Mouse (Mus musculus) hindbrain, embryonic 15.5 days (tissue): Measurements from ENCODE around the gene Galnt10. TPM values are rescaled to one million over a fixed set of nuclear protein-coding genes. Genes with fewer than 3 reads are reported as not detected.

Source experiments
- ATAC-seq: fragments of 200-750 bp; cut with Nextera tagmentation; 2 replicates; pipeline ENCODE4 v1.8.0; 2017; ENCODE audit warnings: low read depth, moderate number of reproducible peaks, moderate TSS enrichment; ENCODE audit not compliant: low FRiP score
- H3K27ac ChIP-seq: fragments of 300-500 bp; sonication (generic); replicated peaks from 2 replicates; pipeline ENCODE4 v1.5.1; 2015; ENCODE audit warnings: mild to moderate bottlenecking, inconsistent platforms
- H3K27me3 ChIP-seq: fragments of 300-500 bp; sonication (generic); 2 replicates; pipeline ENCODE4 v1.6.1; 2015; ENCODE audit warnings: control low read depth, inconsistent platforms
- H3K36me3 ChIP-seq: fragments of 300-500 bp; sonication (generic); 2 replicates; pipeline ENCODE4 v1.6.1; 2015; ENCODE audit warnings: control low read depth, inconsistent platforms
- H3K4me1 ChIP-seq: fragments of 300-500 bp; sonication (generic); replicated peaks from 2 replicates; pipeline ENCODE4 v1.6.1; 2015; ENCODE audit warnings: control low read depth, inconsistent platforms
- H3K4me2 ChIP-seq: fragments of 300-500 bp; sonication (generic); 2 replicates; pipeline ENCODE4 v1.6.1; 2015; ENCODE audit warnings: moderate library complexity, mild to moderate bottlenecking, inconsistent platforms
- H3K4me3 ChIP-seq: fragments of 300-500 bp; sonication (generic); 2 replicates; pipeline ENCODE4 v1.5.1; 2015; ENCODE audit warnings: mild to moderate bottlenecking, inconsistent platforms
- H3K9ac ChIP-seq: fragments of 300-500 bp; sonication (generic); 2 replicates; pipeline ENCODE4 v1.6.1; 2015; ENCODE audit warnings: inconsistent platforms
- H3K9me3 ChIP-seq: fragments of 300-500 bp; sonication (generic); 2 replicates; pipeline ENCODE4 v1.6.1; 2016; ENCODE audit warnings: control low read depth, inconsistent platforms
- WGBS: fragments of 180-500 bp; shearing (Covaris S2); methylation state at CpG from one replicate; pipeline ENCODE4 v1.1.7; 2015; 5-methylcytosine and 5-hydroxymethylcytosine counted together
- polyA plus RNA-seq: library from polyadenylated mRNA; unstranded; fragments of >200 nt; fragmentation: Nextera tagmentation; extraction: Ambion mirVana; gene quantifications from 2 replicates; pipeline ENCODE4 v1.2.1, GENCODE M21; 2015

Galnt10 gene
- polyA plus RNA-seq, 1 experiment from 2014 or later = 14.6 TPM

DNA sequence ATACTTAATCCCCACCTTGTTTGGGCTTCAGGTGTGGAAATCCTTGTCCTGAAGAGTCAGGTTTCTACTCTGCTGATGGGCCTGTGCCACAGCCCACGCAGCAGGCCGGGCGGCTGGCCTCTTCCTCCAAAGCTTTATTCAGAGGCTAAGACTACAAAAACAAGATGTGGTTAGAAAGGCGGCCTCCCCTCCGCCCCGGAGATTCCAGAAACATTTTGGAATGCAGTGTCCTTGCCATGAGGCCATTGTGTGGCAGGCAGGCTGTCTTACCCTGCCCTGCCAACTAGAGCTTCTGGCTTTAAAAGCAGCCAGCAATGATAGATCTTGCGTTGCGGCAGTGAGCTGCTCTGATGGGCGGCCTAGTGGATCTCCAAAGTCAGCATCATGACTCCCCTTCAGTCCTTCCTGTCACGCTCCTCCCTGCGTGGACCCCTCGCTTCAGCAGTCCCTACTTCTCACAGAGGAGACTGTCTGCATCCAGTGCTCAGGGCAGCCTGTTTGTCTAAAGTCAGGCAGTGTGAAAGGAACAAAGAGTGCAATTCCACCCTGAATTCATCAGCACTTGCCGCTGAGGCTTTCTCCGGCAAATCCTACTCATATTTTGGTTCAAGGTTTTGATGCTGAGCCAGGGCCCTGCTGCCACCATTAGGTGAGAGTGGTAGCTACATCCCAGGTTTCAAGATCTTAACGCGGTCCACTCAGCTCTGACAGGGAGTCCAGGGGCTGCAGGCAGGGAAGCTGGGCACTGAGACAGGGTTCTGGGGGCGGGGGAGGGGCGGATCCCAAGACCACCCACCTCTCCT is 141.6 kb downstream of the Galnt10 start:
- H3K4me3 ChIP-seq = no peak overlapping the region
- WGBS = 16% methylated on average over 18 of the region's 18 CpGs
- H3K9me3 ChIP-seq = no peaks in the 10 kb centered on the region
- no peaks in the 10 kb centered on the region; the same call in 1 of the 2 replicates for H3K27me3 ChIP-seq
- H3K4me2 ChIP-seq = peak overlapping the region; percentile 9
- no peaks in the 10 kb centered on the region for H3K36me3 ChIP-seq
- H3K4me1 ChIP-seq = peaks cover 20% of the 10 kb centered on the region
- ATAC-seq = peak; percentile 67; the same call in 1 of the 2 replicates
- peak overlapping the region; percentile 27 for H3K9ac ChIP-seq
- H3K27ac ChIP-seq = peak overlapping the region; percentile 60

DNA sequence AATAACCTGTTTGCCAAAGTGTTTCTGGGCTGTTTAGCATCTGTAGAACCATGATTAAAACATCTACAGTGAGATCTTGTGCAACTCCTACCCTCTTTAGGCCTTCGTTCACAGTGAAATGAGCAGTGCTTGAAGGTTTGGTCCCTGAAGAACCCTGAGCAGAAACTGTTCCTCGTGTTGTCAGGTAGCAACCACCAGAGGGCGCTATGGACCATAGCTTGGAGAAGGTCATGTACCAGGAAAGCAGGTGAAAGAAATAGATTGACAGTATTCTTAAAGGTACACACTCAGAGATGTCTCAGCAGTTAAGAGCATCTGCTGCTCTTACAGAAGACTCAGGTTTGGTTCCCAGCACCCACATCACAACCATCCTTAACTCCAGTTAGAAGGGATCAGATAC is 142.7 kb downstream of the Galnt10 start:
- H3K9ac ChIP-seq = no peak overlapping the region
- H3K36me3 ChIP-seq = no peaks in the 10 kb centered on the region
- H3K27ac ChIP-seq = no peak overlapping the region
- no peaks in the 10 kb centered on the region; the same call in 1 of the 2 replicates for H3K27me3 ChIP-seq
- 36% methylated on average over 3 of the region's 3 CpGs for WGBS
- no peak for ATAC-seq
- H3K4me3 ChIP-seq = no peak overlapping the region
- no peak overlapping the region for H3K4me2 ChIP-seq
- no peaks in the 10 kb centered on the region for H3K9me3 ChIP-seq
- peaks cover 20% of the 10 kb centered on the region for H3K4me1 ChIP-seq

DNA sequence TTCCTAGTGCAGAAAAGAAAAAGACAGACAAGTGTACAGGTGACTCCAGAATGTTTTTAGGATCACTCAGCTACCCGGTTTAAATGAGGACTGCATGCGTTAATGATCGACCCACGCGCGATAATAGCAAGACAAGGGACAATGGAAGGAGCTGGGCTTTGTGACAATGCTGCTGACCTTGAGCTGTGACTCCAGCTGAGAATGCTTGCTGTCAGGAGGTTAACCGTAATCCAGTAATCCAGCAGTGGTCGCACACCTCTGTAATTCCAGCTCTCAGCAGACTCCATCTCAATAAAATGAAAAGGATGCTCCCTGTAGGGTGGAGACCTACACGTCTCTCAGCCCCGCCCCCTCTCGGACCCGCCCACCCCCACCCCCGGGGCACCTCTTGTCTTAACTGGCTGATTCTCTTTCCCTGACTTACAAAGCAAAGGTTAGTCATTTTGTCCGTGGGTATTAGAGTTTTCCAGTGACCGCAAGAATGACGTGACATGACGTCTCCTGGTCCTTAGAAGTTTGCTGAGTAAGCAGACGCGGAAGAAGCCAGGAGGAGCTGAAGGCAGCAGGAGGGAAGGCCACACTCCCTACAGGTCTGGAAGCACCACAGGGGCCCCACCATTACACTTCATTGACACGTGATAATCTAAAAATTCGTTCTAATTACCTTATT is 145.8 kb downstream of the Galnt10 start:
- ATAC-seq = no peak
- Histone ChIP-seq H3K36me3 (no peaks in the 10 kb centered on the region), H3K9ac (no peak overlapping the region), H3K27me3 (no peaks in the 10 kb centered on the region), H3K9me3 (no peaks in the 10 kb centered on the region), H3K4me3 (no peak overlapping the region), H3K4me1 (peaks cover 16% of the 10 kb centered on the region), H3K4me2 (no peak overlapping the region), H3K27ac (no peak overlapping the region)
- 21% methylated on average over 21 of the region's 21 CpGs for WGBS

- WGBS = 56% methylated on average over 6 of the region's 6 CpGs
- Histone ChIP-seq H3K9me3 (no peaks in the 10 kb centered on the region), H3K27me3 (no peaks in the 10 kb centered on the region), H3K9ac (no peak overlapping the region), H3K4me2 (no peak overlapping the region), H3K4me1 (peaks cover 2% of the 10 kb centered on the region), H3K4me3 (no peak overlapping the region), H3K36me3 (no peaks in the 10 kb centered on the region), H3K27ac (no peak overlapping the region)
- no peak for ATAC-seq
Measured at GRCm38 (mm10) chr11:57795086-57795485, 149.8 kb downstream of the Galnt10 start.

DNA sequence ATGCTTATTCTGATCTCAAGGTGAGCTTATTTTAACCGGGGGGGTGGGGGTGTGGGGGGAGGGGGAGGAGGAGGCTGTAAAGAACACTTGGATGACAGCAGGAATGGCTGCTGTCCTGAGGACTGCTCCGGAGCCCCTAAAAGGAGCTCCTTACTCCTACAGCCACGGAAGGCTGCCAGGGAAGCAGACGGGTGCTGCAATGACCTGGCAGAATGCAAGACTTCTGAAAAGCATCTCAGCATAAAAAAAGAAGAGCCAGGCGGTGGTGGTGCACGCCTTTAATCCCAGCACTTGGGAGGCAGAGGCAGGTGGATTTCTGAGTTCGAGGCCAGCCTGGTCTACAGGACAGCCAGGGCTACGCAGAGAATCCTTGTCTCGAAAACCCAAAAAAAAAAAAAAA is 152.6 kb downstream of the Galnt10 start:
- no peak overlapping the region for H3K27ac ChIP-seq
- peaks cover 18% of the 10 kb centered on the region for H3K4me1 ChIP-seq
- no peak overlapping the region for H3K4me2 ChIP-seq
- no peak overlapping the region for H3K9ac ChIP-seq
- H3K4me3 ChIP-seq = no peak overlapping the region
- WGBS = 83% methylated on average over 9 of the region's 9 CpGs
- ATAC-seq = no peak
- H3K9me3 ChIP-seq = no peaks in the 10 kb centered on the region
- no peaks in the 10 kb centered on the region for H3K36me3 ChIP-seq
- no peaks in the 10 kb centered on the region for H3K27me3 ChIP-seq

DNA sequence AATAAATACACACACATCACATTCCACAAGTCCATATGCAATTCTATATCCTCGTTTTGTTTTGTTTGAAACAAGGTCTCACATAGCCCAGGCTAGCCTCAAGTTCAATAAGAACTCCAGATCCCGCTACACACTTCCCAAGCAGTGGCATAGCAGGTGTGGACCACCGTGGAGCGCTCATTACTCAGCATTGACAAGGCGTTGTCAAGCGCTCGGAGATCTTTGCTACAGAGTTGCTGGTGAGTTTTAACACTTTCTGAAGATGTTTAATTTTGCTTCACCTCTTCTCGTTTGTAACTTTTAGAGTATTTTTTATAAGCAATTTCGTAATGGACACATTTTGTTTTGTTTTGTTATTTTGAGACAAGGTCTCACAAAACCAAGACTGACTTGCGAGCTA is 154.2 kb downstream of the Galnt10 start:
- no peak for ATAC-seq
- Histone ChIP-seq H3K36me3 (no peaks in the 10 kb centered on the region), H3K4me2 (no peak overlapping the region), H3K9me3 (no peaks in the 10 kb centered on the region), H3K27me3 (no peaks in the 10 kb centered on the region), H3K27ac (no peak overlapping the region), H3K4me1 (peaks cover 28% of the 10 kb centered on the region), H3K4me3 (no peak overlapping the region), H3K9ac (no peak overlapping the region)
- 83% methylated on average over 10 of the region's 10 CpGs for WGBS

GRCm38 (mm10) chr11:57800266-57800951 is 155.2 kb downstream of the Galnt10 start:
- ATAC-seq = no peak
- H3K36me3 ChIP-seq = no peaks in the 10 kb centered on the region
- WGBS = 16% methylated on average over 22 of the region's 22 CpGs
- no peaks in the 10 kb centered on the region for H3K9me3 ChIP-seq
- peak overlapping the region; percentile 61 for H3K9ac ChIP-seq
- 0 out of 2 replicates have a peak overlapping the region, but pooled peaks have one; percentile 74 for H3K27ac ChIP-seq
- no peaks in the 10 kb centered on the region for H3K27me3 ChIP-seq
- peak overlapping the region; percentile 95 for H3K4me2 ChIP-seq
- peak overlapping the region; percentile 98 for H3K4me3 ChIP-seq
- H3K4me1 ChIP-seq = peaks cover 28% of the 10 kb centered on the region

DNA sequence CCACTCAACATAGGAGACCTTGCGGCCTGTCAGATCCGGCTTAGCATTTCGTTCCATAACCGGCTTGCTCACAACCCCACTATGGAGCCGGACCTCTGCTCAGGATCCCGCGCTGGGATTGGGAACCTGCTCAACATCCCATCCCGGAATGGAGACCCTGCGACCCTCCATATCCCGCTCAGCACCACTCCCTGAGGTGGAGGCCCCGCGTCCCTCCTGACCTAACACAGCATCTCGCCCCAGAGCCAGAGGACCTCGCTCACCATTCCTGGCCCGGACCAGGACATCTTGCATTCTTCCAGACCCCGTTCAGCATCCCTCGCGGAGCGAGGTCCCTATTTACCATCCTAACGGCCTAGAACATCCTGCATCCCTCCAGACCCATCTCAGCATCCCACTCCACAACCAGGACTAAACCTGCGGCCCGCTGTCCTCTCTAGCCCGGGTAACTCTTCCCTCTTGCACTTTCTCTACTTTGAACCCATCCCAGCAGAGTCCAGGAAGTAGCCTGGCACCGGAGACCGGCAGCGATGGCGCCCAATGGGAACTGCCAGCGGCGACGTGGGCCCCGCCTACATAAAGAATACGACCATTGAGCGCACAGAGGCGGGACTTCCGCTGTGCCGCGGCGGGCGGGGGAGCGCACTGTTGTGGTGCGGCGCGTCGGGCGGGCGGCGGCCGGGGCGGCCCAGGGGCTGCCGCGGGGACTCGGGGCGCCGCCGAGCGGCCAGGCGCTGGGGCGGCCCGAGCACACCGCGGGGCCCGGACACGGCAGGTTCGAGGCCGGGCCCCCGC is 155.9 kb downstream of the Galnt10 start, which contains the start of gene Sap30l:
Gene Sap30l, plus strand, starts transcription at position 667 of the 795 bp plus-strand sequence.
- Histone ChIP-seq H3K27me3 (no peaks in the 10 kb centered on the region), H3K36me3 (no peaks in the 10 kb centered on the region), H3K9me3 (no peaks in the 10 kb centered on the region), H3K9ac (peak within 1 kb of the TSS; percentile 86), H3K4me2 (peak within 1 kb of the TSS; percentile 95), H3K4me3 (peak within 1 kb of the TSS; percentile 98), H3K27ac (peak within 1 kb of the TSS; percentile 74), H3K4me1 (peaks cover 28% of the 10 kb centered on the region)
- peak; percentile 97 for ATAC-seq
- WGBS = under 1% methylated on average over 48 of the region's 66 CpGs

DNA sequence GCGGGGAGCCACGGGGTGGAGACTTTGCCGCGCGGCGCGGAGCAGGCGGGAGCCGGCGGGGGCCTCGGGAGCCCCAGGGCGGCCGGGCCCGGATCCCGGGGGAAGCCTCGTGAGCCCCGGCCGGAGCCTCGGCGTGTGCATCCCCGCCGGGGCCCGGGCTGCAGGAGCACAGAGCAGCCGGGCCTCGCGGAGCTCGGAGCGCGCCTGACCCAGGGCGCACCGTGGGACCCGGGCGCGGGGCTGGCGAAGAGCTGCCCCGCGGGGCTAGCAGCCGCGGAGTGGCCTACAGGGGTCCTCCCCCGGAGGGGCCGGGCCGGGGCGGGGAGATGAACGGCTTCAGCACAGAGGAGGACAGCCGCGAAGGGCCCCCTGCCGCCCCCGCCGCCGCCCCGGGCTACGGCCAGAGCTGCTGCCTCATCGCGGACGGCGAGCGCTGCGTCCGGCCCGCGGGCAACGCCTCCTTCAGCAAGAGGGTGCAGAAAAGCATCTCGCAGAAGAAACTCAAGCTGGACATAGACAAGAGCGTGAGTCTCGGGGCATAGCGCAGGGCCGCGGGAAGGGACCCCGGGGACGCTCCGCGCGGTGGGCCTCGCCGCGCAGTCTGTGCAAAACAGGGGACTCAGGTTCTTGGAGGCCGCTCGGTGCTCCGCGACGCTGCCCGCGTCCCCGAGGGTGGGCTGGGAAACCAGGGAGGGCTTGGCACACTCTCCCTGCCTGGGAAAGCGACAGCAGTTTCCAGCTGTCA is 156.7 kb downstream of the Galnt10 start:
- Histone ChIP-seq H3K9me3 (no peaks in the 10 kb centered on the region), H3K27ac (peak overlapping the region; percentile 65), H3K9ac (peak overlapping the region; percentile 86), H3K4me2 (peak overlapping the region; percentile 95), H3K27me3 (no peaks in the 10 kb centered on the region), H3K4me1 (peaks cover 28% of the 10 kb centered on the region), H3K4me3 (peak overlapping the region; percentile 98), H3K36me3 (no peaks in the 10 kb centered on the region)
- ATAC-seq = peak; percentile 69
- under 1% methylated on average over 66 of the region's 85 CpGs for WGBS

DNA sequence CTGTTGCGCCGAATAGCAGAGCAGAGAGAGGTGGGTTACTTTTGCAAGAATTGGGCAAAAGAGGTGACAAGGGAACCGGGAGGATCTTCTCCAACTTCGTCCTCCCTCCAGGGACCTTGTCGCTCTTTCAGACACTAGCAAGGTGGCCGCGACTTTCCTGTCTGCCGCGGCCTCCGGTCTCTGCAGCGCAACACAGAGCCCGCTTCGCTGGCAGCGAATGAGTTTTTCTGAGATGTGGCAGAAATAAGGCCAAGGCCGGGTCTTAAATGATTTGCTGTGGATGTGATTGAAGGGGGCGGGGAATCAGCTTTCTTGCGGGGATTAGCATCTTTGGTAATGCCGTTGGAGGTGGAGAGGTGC is 157.2 kb downstream of the Galnt10 start:
- ATAC-seq = no peak
- peak overlapping the region; percentile 95 for H3K4me2 ChIP-seq
- H3K27me3 ChIP-seq = no peaks in the 10 kb centered on the region
- peak overlapping the region; percentile 86 for H3K9ac ChIP-seq
- H3K4me1 ChIP-seq = peaks cover 28% of the 10 kb centered on the region
- no peaks in the 10 kb centered on the region for H3K9me3 ChIP-seq
- no peaks in the 10 kb centered on the region for H3K36me3 ChIP-seq
- H3K27ac ChIP-seq = peak overlapping the region; percentile 65; the same call in 1 of the 2 replicates
- under 1% methylated on average over 18 of the region's 18 CpGs for WGBS
- H3K4me3 ChIP-seq = peak overlapping the region; percentile 98

GRCm38 (mm10) chr11:57805047-57805446 is 159.8 kb downstream of the Galnt10 start:
- Histone ChIP-seq H3K4me2 (no peak overlapping the region), H3K27ac (no peak overlapping the region), H3K4me1 (peaks cover 27% of the 10 kb centered on the region), H3K9ac (no peak overlapping the region), H3K4me3 (no peak overlapping the region), H3K9me3 (no peaks in the 10 kb centered on the region), H3K27me3 (no peaks in the 10 kb centered on the region), H3K36me3 (peaks cover 10% of the 10 kb centered on the region)
- no peak for ATAC-seq
- 74% methylated on average over 3 of the region's 3 CpGs for WGBS
